Mouse (Mus musculus): ENCODE results near the gene A1cf.

- TF ChIP-seq NELFE (IDR thresholded peaks at IDR 0.05; ENCODE audit: low read depth, low read length), result no peak
- TF ChIP-seq GABPA (IDR thresholded peaks at IDR 0.05; ENCODE audit: insufficient replicate concordance, low read depth, low read length), result no peak
- no peak for TF ChIP-seq BHLHE40 (IDR thresholded peaks at IDR 0.05; ENCODE audit: low read depth, low read length)
- no peak for TF ChIP-seq EP300 (IDR thresholded peaks at IDR 0.05; ENCODE audit: low read length)
- no peak for TF ChIP-seq CTCF (conservative IDR thresholded peaks at IDR 0.05 in 1 of 2, IDR thresholded peaks at IDR 0.05 in 1 of 2; ENCODE audit: low read depth in 2 of 2, low read length in 2 of 2)
- TF ChIP-seq CHD2 (IDR thresholded peaks at IDR 0.05; ENCODE audit: low read length), result no peak
- TF ChIP-seq MAZ (IDR thresholded peaks at IDR 0.05; ENCODE audit: low read depth, low read length), result no peak
- TF ChIP-seq TBP (conservative IDR thresholded peaks at IDR 0.05; ENCODE audit: low read depth, low read length), result no peak
- no peak for TF ChIP-seq ZKSCAN1 (IDR thresholded peaks at IDR 0.05; ENCODE audit: borderline replicate concordance, low read depth, low read length)
- no peak for TF ChIP-seq KAT2A (IDR thresholded peaks at IDR 0.05; ENCODE audit: insufficient replicate concordance, low read length)
- no peak for TF ChIP-seq E2F4 (IDR thresholded peaks at IDR 0.05; ENCODE audit: insufficient replicate concordance, low read depth, low read length)
- no peak for TF ChIP-seq ZNF384 (IDR thresholded peaks at IDR 0.05; ENCODE audit: low read depth, low read length)
- TF ChIP-seq POLR2A (IDR thresholded peaks at IDR 0.05; ENCODE audit: low read depth, low read length), result no peak
- no peak for TF ChIP-seq MAX (IDR thresholded peaks at IDR 0.05; ENCODE audit: low read length)
These were observed 53.3 kb downstream of the A1cf start for GRCm38 (mm10) chr19:31921852-31922251.

Measured in CH12.LX (cell line).